Mouse (Mus musculus): ENCODE data around the gene Zfhx3.

DNA sequence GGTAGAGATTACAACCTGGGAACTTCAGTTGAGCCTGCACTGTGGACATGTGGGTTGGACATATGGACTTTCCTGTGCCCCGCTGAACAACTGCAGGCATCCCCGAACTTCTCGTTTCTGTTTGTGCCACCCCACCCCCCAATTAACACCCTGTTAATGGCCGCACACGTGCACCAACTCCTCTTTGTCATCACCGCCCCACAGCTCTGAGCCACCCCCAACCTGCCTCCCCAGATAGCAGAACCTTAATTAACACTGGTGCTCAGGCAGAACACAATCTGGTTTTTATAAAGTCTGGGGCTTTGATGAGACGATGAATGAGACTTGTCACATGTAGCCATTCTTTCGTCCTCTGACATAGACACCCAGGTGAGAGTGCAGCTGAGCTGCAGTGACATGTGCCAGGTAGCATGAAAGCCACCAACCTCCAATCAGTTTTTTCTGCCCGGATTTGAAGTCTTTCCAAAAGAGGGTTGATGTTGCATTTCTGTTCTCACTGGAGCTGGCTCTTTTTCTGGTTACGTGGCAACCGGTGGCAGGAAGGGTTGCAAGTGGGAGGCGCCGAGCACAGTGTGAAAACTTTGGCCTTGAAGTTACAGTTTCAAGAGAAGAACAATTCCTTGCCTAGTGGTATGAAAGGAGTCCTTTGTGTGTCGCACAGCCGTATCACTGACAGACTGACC lies 476.9 kb downstream of the Zfhx3 start:
- TF ChIP-seq CTCF (IDR thresholded peaks at IDR 0.05) (no peak), EP300 (IDR thresholded peaks at IDR 0.05) (no peak)
